Mouse (Mus musculus) embryonic fibroblast, embryonic 13.5 days (primary cell): ENCODE data around the gene Gm11733.

Experiments used
- CTCF ChIP-seq: IDR thresholded peaks from 2 replicates; pipeline ENCODE4 v1.5.1; 2011; ENCODE audit warnings: mild to moderate bottlenecking, control low read depth, low read length, moderate library complexity, borderline replicate concordance; ENCODE audit not compliant: insufficient read depth
- POLR2A ChIP-seq: IDR thresholded peaks from 2 replicates; pipeline ENCODE4 v1.6.1; 2011; ENCODE audit warnings: low read depth, mild to moderate bottlenecking, control low read depth, low read length, moderate library complexity

GRCm38 (mm10) chr11:117534912-117535311 lies 50.7 kb downstream of the Gm11733 start:
- TF ChIP-seq CTCF, result no peak
- no peak for TF ChIP-seq POLR2A
